Mouse (Mus musculus) myocyte (in vitro differentiated cells): ENCODE measurements around the gene Tex35. TPM values are rescaled to one million over a fixed set of nuclear protein-coding genes. Genes with fewer than 3 reads are reported as not detected.

Experiments used
- H3K27me3 ChIP-seq: one replicate; pipeline ENCODE4 v1.6.1; 2011; ENCODE audit not compliant: control insufficient read depth, insufficient read depth, insufficient read length
- H3K36me3 ChIP-seq: one replicate; pipeline ENCODE4 v1.6.1; 2011; ENCODE audit not compliant: control insufficient read depth, insufficient read depth
- H3K4me2 ChIP-seq: one replicate; pipeline ENCODE4 v1.6.1; 2011; ENCODE audit warnings: low read depth, control low read depth
- H3K4me3 ChIP-seq: one replicate; pipeline ENCODE4 v1.5.1; 2011; ENCODE audit warnings: mild to moderate bottlenecking, control low read depth, moderate library complexity
- H3K79me2 ChIP-seq: one replicate; pipeline ENCODE4 v1.6.1; 2011; ENCODE audit not compliant: control insufficient read depth, insufficient read depth
- H3ac ChIP-seq: one replicate; pipeline ENCODE4 v1.6.1; 2011; ENCODE audit not compliant: control insufficient read depth, insufficient read length
- CEBPB ChIP-seq: IDR thresholded peaks from 2 replicates; pipeline ENCODE4 v1.6.1; 2011; ENCODE audit warnings: mild to moderate bottlenecking, moderate library complexity; ENCODE audit not compliant: poor library complexity, insufficient read depth, severe bottlenecking
- E2F4 ChIP-seq: IDR thresholded peaks from one replicate; pipeline ENCODE4 v1.6.1; 2011; ENCODE audit warnings: mild to moderate bottlenecking, control low read depth, moderate library complexity; ENCODE audit not compliant: insufficient read depth
- MAX ChIP-seq: IDR thresholded peaks from one replicate; pipeline ENCODE4 v1.6.1; 2011; ENCODE audit warnings: low read depth, mild to moderate bottlenecking, control low read depth
- MYOD1 ChIP-seq, 3 experiments: IDR thresholded peaks; one replicate each; pipeline ENCODE4 v1.6.1; 2011; ENCODE audit warnings: control low read depth in 2 of 3, low read depth in 2 of 3, mild to moderate bottlenecking in 2 of 3, moderate library complexity in 1 of 3; ENCODE audit not compliant: insufficient read length in 2 of 3, control insufficient read depth in 1 of 3
- MYOG ChIP-seq, 3 experiments: IDR thresholded peaks; one replicate each; pipeline ENCODE4 v1.6.1; 2011; ENCODE audit warnings: control low read depth in 2 of 3, low read depth in 2 of 3, mild to moderate bottlenecking in 2 of 3; ENCODE audit not compliant: insufficient read length in 2 of 3, control insufficient read depth in 1 of 3, insufficient read depth in 1 of 3
- POLR2A ChIP-seq: IDR thresholded peaks from one replicate; pipeline ENCODE4 v1.6.1; 2011; ENCODE audit warnings: low read depth, mild to moderate bottlenecking, control low read depth, moderate library complexity; ENCODE audit not compliant: insufficient read length
- POLR2AphosphoS2 ChIP-seq: IDR thresholded peaks from one replicate; pipeline ENCODE4 v1.6.1; 2011; ENCODE audit warnings: low read depth, control low read depth; ENCODE audit not compliant: insufficient read length
- REST ChIP-seq: IDR thresholded peaks from one replicate; pipeline ENCODE4 v1.6.1; 2011; ENCODE audit warnings: mild to moderate bottlenecking, control low read depth, moderate library complexity; ENCODE audit not compliant: insufficient read depth, insufficient read length
- SRF ChIP-seq: IDR thresholded peaks from one replicate; pipeline ENCODE4 v1.6.1; 2011; ENCODE audit warnings: low read depth; ENCODE audit not compliant: control insufficient read depth, insufficient read length
- TCF12 ChIP-seq: IDR thresholded peaks from one replicate; pipeline ENCODE4 v1.6.1; 2011; ENCODE audit warnings: mild to moderate bottlenecking, control low read depth; ENCODE audit not compliant: poor library complexity, insufficient read depth, severe bottlenecking
- TCF3 ChIP-seq: IDR thresholded peaks from one replicate; pipeline ENCODE4 v1.6.1; 2011; ENCODE audit warnings: low read depth, control low read depth; ENCODE audit not compliant: insufficient read length
- USF1 ChIP-seq: IDR thresholded peaks from one replicate; pipeline ENCODE4 v1.6.1; 2011; ENCODE audit warnings: low read depth, mild to moderate bottlenecking, control low read depth, moderate library complexity
- polyA plus RNA-seq: library from polyadenylated mRNA; unstranded; fragments of >200 nt; fragmentation: generic; extraction: Trizol; gene quantifications from one replicate; pipeline ENCODE4 v1.2.1, GENCODE M21; 2012; ENCODE audit warnings: missing spikeins

Gene Tex35
- polyA plus RNA-seq, 1 experiment, result 0.30 TPM

DNA sequence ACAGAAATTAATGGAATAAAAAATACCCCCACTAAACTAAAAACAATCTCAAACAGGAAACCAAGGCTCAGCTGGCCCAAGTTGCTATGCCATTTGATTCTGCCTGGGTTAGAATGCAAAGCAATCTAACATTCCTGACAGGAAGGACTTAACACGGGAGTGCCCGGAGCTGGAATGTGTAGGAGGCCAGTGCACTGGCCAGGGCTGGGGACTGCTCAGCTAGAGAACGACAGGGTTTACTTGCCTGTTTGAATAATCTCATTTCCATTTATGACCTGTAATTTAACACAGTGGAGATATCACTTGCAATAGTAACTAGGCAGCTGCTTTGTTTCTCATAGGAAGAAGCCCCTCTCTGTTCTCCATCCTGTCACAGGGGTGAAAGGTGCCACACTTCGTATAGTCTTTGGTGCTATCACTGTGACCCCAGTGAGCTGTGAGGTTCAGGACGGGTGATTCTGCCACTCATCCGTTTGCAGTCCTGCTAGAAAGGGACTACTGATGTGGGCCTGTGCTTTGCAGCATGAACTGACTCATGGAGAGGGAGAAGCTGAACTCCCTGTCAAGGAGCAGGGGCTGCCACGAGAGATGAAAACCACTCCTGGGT is 34.9 kb upstream of the Tex35 start:
- no peaks in the 10 kb centered on the region for H3K79me2 ChIP-seq
- no peaks in the 10 kb centered on the region for H3K27me3 ChIP-seq
- H3K36me3 ChIP-seq, result peaks cover 31% of the 10 kb centered on the region
- TF ChIP-seq CEBPB (no peak), USF1 (no peak), MYOG (IDR thresholded peaks at IDR 0.05; ENCODE audit: control insufficient read depth in 1 of 3, insufficient read depth in 1 of 3, insufficient read length in 2 of 3, low read depth in 2 of 3) (no peak), SRF (no peak), MAX (no peak), POLR2AphosphoS2 (no peak), POLR2A (no peak), TCF12 (no peak), MYOD1 (IDR thresholded peaks at IDR 0.05; ENCODE audit: control insufficient read depth in 1 of 3, insufficient read length in 2 of 3, low read depth in 2 of 3) (no peak), E2F4 (no peak), TCF3 (no peak), REST (no peak)
- H3K4me2 ChIP-seq, result no peak overlapping the region
- H3ac ChIP-seq, result no peak overlapping the region
- H3K4me3 ChIP-seq, result no peak overlapping the region

DNA sequence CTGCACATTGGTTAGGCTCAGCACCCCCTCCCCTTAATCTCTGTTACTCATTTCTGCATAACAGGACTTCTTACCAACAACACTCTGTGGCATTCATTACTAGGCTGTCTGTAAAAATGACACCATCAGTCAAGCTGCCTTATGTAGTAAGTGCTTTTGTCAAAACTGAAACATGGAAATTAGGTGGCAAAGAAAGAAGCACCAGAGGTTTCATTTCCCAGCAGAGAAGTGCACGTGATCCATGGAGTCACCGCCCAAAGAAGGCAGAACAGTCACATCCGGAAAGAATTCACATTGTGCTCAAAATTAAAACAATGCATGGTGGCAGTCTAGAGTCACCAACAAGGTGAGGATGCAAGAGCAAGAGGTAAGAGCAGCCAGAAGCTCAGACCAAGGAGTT is 32.5 kb upstream of the Tex35 start:
- TF ChIP-seq POLR2AphosphoS2 (no peak), SRF (no peak), TCF3 (no peak), MAX (no peak)
- no peak overlapping the region for H3K4me2 ChIP-seq

DNA sequence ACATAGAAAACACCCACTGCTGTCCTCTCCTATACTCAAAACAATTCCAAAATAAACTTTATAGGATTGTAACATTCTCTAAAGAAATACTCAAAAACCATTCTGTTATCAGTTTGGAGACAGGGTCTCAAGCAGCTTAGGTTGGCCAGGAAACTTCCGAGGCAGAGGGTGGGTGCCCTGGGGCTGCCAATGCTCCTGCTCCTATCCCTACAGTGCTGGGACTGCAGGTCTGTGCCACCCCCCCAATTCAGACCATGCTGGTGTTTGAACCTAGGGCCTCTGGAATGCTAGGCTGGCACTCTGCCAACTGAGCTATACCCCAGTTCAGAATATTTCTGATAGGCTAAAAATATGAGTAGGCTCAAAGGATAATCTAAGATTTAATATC is 29.4 kb upstream of the Tex35 start:
- Histone ChIP-seq H3K36me3 (no peaks in the 10 kb centered on the region), H3K79me2 (no peaks in the 10 kb centered on the region), H3K4me2 (no peak overlapping the region), H3K4me3 (no peak overlapping the region), H3ac (no peak overlapping the region), H3K27me3 (no peaks in the 10 kb centered on the region)
- TF ChIP-seq POLR2AphosphoS2 (no peak), CEBPB (no peak)

More for the DNA sequence above, 32.5 kb upstream of the Tex35 start:
- no peaks in the 10 kb centered on the region for H3K79me2 ChIP-seq
- no peak overlapping the region for H3ac ChIP-seq
- no peak overlapping the region for H3K4me3 ChIP-seq
- H3K36me3 ChIP-seq, result peaks cover 19% of the 10 kb centered on the region
- no peaks in the 10 kb centered on the region for H3K27me3 ChIP-seq

DNA sequence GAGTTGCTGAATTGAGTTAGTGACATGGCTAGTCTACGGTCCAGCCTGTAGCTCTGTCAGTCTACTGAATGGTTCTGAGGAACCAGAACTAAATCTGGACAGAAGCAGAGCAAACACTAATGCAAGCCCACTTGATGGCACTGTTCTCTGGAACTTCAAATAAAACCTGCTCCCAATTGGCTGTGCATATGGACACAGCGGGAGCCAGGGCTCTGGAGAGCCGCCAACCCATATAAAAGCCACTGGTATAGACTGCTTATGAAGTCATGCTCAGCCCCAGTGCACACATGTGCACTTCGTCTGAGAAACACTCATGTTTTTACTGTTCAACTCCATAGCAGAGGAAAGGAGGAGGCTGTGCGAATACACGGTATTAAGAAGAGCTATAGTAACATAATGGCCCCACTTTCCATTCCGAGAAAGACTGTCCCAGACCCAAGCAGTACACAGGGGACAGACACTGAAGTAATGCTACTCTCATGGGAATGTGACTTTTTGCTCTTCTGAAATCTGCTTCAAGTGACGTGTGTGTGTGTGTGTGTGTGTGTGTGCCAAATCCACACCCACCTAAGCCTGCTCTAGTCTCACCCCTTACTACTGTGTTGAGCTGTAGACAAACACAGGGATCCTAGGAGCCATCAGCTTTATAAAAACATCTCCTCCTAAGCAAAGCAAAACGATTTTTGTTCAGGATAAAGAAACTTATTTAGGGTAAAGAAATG is 28.8 kb upstream of the Tex35 start:
- no peaks in the 10 kb centered on the region for H3K36me3 ChIP-seq
- TF ChIP-seq MYOG (IDR thresholded peaks at IDR 0.05; ENCODE audit: control insufficient read depth in 1 of 3, insufficient read depth in 1 of 3, insufficient read length in 2 of 3, low read depth in 2 of 3) (no peak), REST (no peak), CEBPB (no peak), POLR2A (no peak), E2F4 (no peak)
- no peaks in the 10 kb centered on the region for H3K27me3 ChIP-seq
- no peak overlapping the region for H3K4me3 ChIP-seq
- no peak overlapping the region for H3ac ChIP-seq
- H3K4me2 ChIP-seq, result no peak overlapping the region
- no peaks in the 10 kb centered on the region for H3K79me2 ChIP-seq

GRCm38 (mm10) chr1:157128219-157128618 is 19.7 kb upstream of the Tex35 start:
- no peaks in the 10 kb centered on the region for H3K79me2 ChIP-seq
- H3K4me3 ChIP-seq, result no peak overlapping the region
- TF ChIP-seq REST, result no peak
- no peak for TF ChIP-seq POLR2AphosphoS2
- no peak for TF ChIP-seq MYOG (IDR thresholded peaks at IDR 0.05; ENCODE audit: control insufficient read depth in 1 of 3, insufficient read depth in 1 of 3, insufficient read length in 2 of 3, low read depth in 2 of 3)
- no peak for TF ChIP-seq SRF
- no peak for TF ChIP-seq POLR2A
- TF ChIP-seq E2F4, result no peak
- no peak for TF ChIP-seq TCF3
- no peak for TF ChIP-seq USF1
- no peak for TF ChIP-seq TCF12
- TF ChIP-seq MAX, result no peak
- no peak for TF ChIP-seq CEBPB
- no peak for TF ChIP-seq MYOD1 (IDR thresholded peaks at IDR 0.05; ENCODE audit: control insufficient read depth in 1 of 3, insufficient read length in 2 of 3, low read depth in 2 of 3)
- H3K36me3 ChIP-seq, result peaks cover 6% of the 10 kb centered on the region
- H3ac ChIP-seq, result no peak overlapping the region
- H3K4me2 ChIP-seq, result no peak overlapping the region
- no peaks in the 10 kb centered on the region for H3K27me3 ChIP-seq
